Mouse (Mus musculus) CH12.LX (cell line): ENCODE measurements around the gene Ptges. TPM values are rescaled to one million over a fixed set of nuclear protein-coding genes. Genes with fewer than 3 reads are reported as not detected.

ENCODE experiments used
- DNase-seq: peaks from one replicate; pipeline ENCODE4 v3.0.0-alpha.2; 2013; ENCODE audit errors: extremely low read depth
- H3K27ac ChIP-seq: 2 replicates; pipeline ENCODE4 v1.5.1; 2012; ENCODE audit warnings: low read depth, mild to moderate bottlenecking, control low read depth, moderate library complexity; ENCODE audit not compliant: insufficient read depth
- H3K27me3 ChIP-seq: replicated peaks from 2 replicates; pipeline ENCODE3; 2012; ENCODE audit warnings: inconsistent platforms
- H3K36me3 ChIP-seq, 2 experiments: replicated peaks in 1 of 2; 2 replicates each; pipeline versions ENCODE3 to v1.6.1; 2012; ENCODE audit warnings: inconsistent platforms in 1 of 2, low read length in 1 of 2, mild to moderate bottlenecking in 1 of 2, mixed read lengths in 1 of 2, moderate library complexity in 1 of 2; ENCODE audit not compliant: control insufficient read depth in 1 of 2, insufficient read depth in 1 of 2
- H3K4me1 ChIP-seq, 2 experiments: 2 replicates each; pipeline ENCODE4 v1.6.1; 2012; ENCODE audit warnings: inconsistent platforms in 1 of 2, moderate library complexity in 1 of 2; ENCODE audit not compliant: insufficient read depth in 2 of 2, control insufficient read depth in 1 of 2
- H3K4me2 ChIP-seq: 2 replicates; pipeline ENCODE4 v1.6.1; 2012; ENCODE audit warnings: low read depth, mild to moderate bottlenecking, control low read depth; ENCODE audit not compliant: poor library complexity, insufficient read depth, severe bottlenecking
- H3K4me3 ChIP-seq, 3 experiments: fragments of 150-350 bp in 1 of 3; sonication (generic) in 1 of 3; replicated peaks in 1 of 3; 2 replicates each; pipeline versions ENCODE3 to v1.5.1; 2011 to 2012; ENCODE audit warnings: low read depth in 2 of 3, low read length in 2 of 3, mild to moderate bottlenecking in 2 of 3, moderate library complexity in 2 of 3, control low read depth in 1 of 3, improper control_type of control experiment in 1 of 3, inconsistent platforms in 1 of 3, mixed read lengths in 1 of 3; ENCODE audit not compliant: poor library complexity in 1 of 3
- H3K79me2 ChIP-seq: replicated peaks from 2 replicates; pipeline ENCODE4 v1.6.1; 2012; ENCODE audit warnings: mild to moderate bottlenecking, moderate library complexity; ENCODE audit not compliant: control insufficient read depth, poor library complexity, insufficient read depth, severe bottlenecking; ENCODE audit errors: extremely low read depth
- H3K9ac ChIP-seq: 2 replicates; pipeline ENCODE4 v1.6.1; 2012; ENCODE audit warnings: low read depth, mild to moderate bottlenecking, control low read depth, moderate library complexity; ENCODE audit not compliant: insufficient read depth
- H3K9me3 ChIP-seq: replicated peaks from 2 replicates; pipeline ENCODE3; 2012; ENCODE audit warnings: low read length, inconsistent platforms, mixed read lengths
- CTCF ChIP-seq, 2 experiments: IDR thresholded peaks in 1 of 2; conservative IDR thresholded peaks in 1 of 2; 2 replicates each; pipeline ENCODE4 v1.5.1; 2011 to 2012; ENCODE audit warnings: low read depth in 2 of 2, low read length in 2 of 2, improper control_type of control experiment in 1 of 2, inconsistent platforms in 1 of 2, mild to moderate bottlenecking in 1 of 2, moderate library complexity in 1 of 2
- ELF1 ChIP-seq: IDR thresholded peaks from 2 replicates; pipeline ENCODE4 v1.6.1; 2014; ENCODE audit warnings: low read depth, mild to moderate bottlenecking, inconsistent platforms, low read length, improper control_type of control experiment
- GABPA ChIP-seq: IDR thresholded peaks from 2 replicates; pipeline ENCODE4 v1.6.1; 2012; ENCODE audit warnings: low read depth, low read length, improper control_type of control experiment, inconsistent platforms; ENCODE audit not compliant: insufficient replicate concordance
- HCFC1 ChIP-seq: IDR thresholded peaks from 2 replicates; pipeline ENCODE4 v1.6.1; 2012; ENCODE audit warnings: low read depth, mild to moderate bottlenecking, inconsistent platforms, low read length, improper control_type of control experiment
- JUN ChIP-seq: IDR thresholded peaks from 2 replicates; pipeline ENCODE4 v1.6.1; 2011; ENCODE audit warnings: low read depth, mild to moderate bottlenecking, low read length, improper control_type of control experiment, moderate library complexity; ENCODE audit not compliant: insufficient read depth
- MEF2A ChIP-seq: IDR thresholded peaks from 2 replicates; pipeline ENCODE4 v1.6.1; 2014; ENCODE audit warnings: low read depth, mild to moderate bottlenecking, inconsistent platforms, low read length, improper control_type of control experiment, borderline replicate concordance
- MXI1 ChIP-seq: IDR thresholded peaks from 2 replicates; pipeline ENCODE4 v1.6.1; 2011; ENCODE audit warnings: mild to moderate bottlenecking, low read depth, low read length, improper control_type of control experiment
- MYC ChIP-seq: IDR thresholded peaks from 2 replicates; pipeline ENCODE4 v1.6.1; 2011; ENCODE audit warnings: low read depth, mild to moderate bottlenecking, improper control_type of control experiment, low read length
- NELFE ChIP-seq: IDR thresholded peaks from 2 replicates; pipeline ENCODE4 v1.6.1; 2011; ENCODE audit warnings: low read depth, low read length, improper control_type of control experiment
- PAX5 ChIP-seq: IDR thresholded peaks from 2 replicates; pipeline ENCODE4 v1.6.1; 2012; ENCODE audit warnings: low read length, inconsistent platforms, mixed read lengths
- POLR2A ChIP-seq: IDR thresholded peaks from 2 replicates; pipeline ENCODE4 v1.6.1; 2011; ENCODE audit warnings: low read depth, mild to moderate bottlenecking, improper control_type of control experiment, low read length
- RAD21 ChIP-seq: IDR thresholded peaks from 2 replicates; pipeline ENCODE4 v1.6.1; 2011; ENCODE audit warnings: low read depth, mild to moderate bottlenecking, low read length, improper control_type of control experiment, moderate library complexity
- RCOR1 ChIP-seq: conservative IDR thresholded peaks from 2 replicates; pipeline ENCODE4 v1.6.1; 2012; ENCODE audit warnings: low read depth, mild to moderate bottlenecking, inconsistent platforms, low read length, improper control_type of control experiment
- SIN3A ChIP-seq: IDR thresholded peaks from 2 replicates; pipeline ENCODE4 v1.6.1; 2012; ENCODE audit warnings: low read length, improper control_type of control experiment, inconsistent platforms
- TCF12 ChIP-seq: IDR thresholded peaks from 2 replicates; pipeline ENCODE4 v1.6.1; 2014; ENCODE audit warnings: low read depth, mild to moderate bottlenecking, inconsistent platforms, low read length, improper control_type of control experiment
- UBTF ChIP-seq: IDR thresholded peaks from 2 replicates; pipeline ENCODE4 v1.6.1; 2012; ENCODE audit warnings: low read depth, mild to moderate bottlenecking, inconsistent platforms, low read length, improper control_type of control experiment, moderate library complexity
- USF2 ChIP-seq: conservative IDR thresholded peaks from 2 replicates; pipeline ENCODE4 v1.6.1; 2011; ENCODE audit warnings: low read depth, low read length, improper control_type of control experiment
- ZKSCAN1 ChIP-seq: IDR thresholded peaks from 2 replicates; pipeline ENCODE4 v1.6.1; 2012; ENCODE audit warnings: low read depth, inconsistent platforms, low read length, improper control_type of control experiment, borderline replicate concordance
- ZMIZ1 ChIP-seq: IDR thresholded peaks from 2 replicates; pipeline ENCODE4 v1.6.1; 2012; ENCODE audit warnings: low read depth, mild to moderate bottlenecking, inconsistent platforms, low read length, improper control_type of control experiment
- ZNF384 ChIP-seq: IDR thresholded peaks from 2 replicates; pipeline ENCODE4 v1.6.1; 2012; ENCODE audit warnings: low read depth, low read length, improper control_type of control experiment, inconsistent platforms
- dilution Hi-C: fragments of 300-500 bp; cut with MboI; formaldehyde crosslinking; loops from 2 replicates; pipeline ENCODE4 v1.14.3; 2020; ENCODE audit warnings: low sequenced_read_pairs; ENCODE audit not compliant: extremely low pct_unique_long_range_greater_than_20kb, extremely low pct_ligation_motif_present
- in situ Hi-C: fragments of 300-500 bp; cut with MboI; formaldehyde crosslinking; loops from 3 replicates; pipeline ENCODE4 v1.14.3; 2019; ENCODE audit warnings: low sequenced_read_pairs, low pct_ligation_motif_present, low pct_unique_long_range_greater_than_20kb, mixed read lengths
- polyA plus RNA-seq: library from polyadenylated mRNA; unstranded; fragments of >175 nt; gene quantifications from 2 replicates; pipeline ENCODE4 v1.2.1, GENCODE M21; 2012; ENCODE audit warnings: low read depth; ENCODE audit not compliant: insufficient read length
- total RNA-seq, 2 experiments: library from RNA; depleted of rRNA; stranded (reverse); fragments of 300-350 nt in 1 of 2; fragments of >200 nt in 1 of 2; gene quantifications; 2 replicates each; pipeline ENCODE4 v1.2.3; 2012 to 2014

The Ptges gene
- total and polyA plus RNA-seq, 3 experiments, result 0.04 to 0.09 TPM; not detected in 1

DNA sequence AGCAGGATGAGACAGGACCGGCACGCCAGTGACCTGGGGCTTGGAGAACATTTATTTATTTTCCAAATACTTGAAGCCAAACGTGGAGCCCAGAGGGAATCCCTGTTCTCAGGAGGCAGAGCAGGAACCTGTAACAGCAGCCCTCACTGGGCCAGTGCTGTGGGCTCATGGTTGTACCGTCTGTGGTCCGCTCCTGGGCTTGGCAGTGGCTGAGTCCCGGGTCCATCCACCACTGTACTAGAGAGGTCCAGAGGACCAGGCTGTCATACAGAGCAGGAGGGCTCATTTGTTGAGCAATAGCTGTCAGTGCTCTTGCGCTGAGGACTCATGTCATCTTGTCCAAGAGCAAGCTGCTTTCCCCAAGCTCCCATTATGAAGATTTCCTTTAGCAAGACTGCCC is 54.6 kb downstream of the Ptges start:
- Histone ChIP-seq H3K27me3 (peaks cover 88% of the 10 kb centered on the region), H3K9me3 (no peaks in the 10 kb centered on the region), H3K36me3 (no peaks in the 10 kb centered on the region), H3K79me2 (no peaks in the 10 kb centered on the region), H3K4me3 (no peak overlapping the region), H3K4me2 (no peak overlapping the region), H3K4me1 (peaks cover 0 to 8% of the 10 kb centered on the region in 2 experiments; a peak in 3 of 4 replicates), H3K9ac (no peak overlapping the region), H3K27ac (no peak overlapping the region)
- in situ Hi-C loops (no loop called here), dilution Hi-C loops (no loop called here)
- no peak for DNase-seq
- no peak for TF ChIP-seq MEF2A
- TF ChIP-seq ZNF384, result no peak
- no peak for TF ChIP-seq ELF1
- TF ChIP-seq TCF12, result no peak
- no peak for TF ChIP-seq UBTF
- no peak for TF ChIP-seq POLR2A

DNA sequence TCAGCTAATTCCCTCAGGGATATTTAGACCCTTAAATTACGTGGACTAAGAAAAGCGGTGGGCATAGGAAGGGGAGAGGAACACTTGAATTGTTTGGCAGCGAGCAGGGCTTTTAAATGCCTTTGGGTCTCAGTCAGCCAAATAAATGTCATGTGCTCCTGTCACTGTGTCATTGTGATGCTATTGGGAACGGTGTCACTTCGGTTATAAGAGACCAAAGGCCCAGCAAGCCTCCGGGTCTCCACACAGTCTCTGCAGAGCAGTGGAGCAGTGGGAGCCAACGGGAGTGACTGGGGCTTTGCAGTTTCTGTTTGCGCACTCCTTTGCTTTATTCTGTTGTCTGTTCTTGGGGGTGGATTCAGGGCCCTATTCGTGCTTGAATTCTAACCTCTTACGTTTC is 55.2 kb downstream of the Ptges start:
- H3K9ac ChIP-seq, result no peak overlapping the region
- dilution Hi-C loops, result no loop called here
- no peak overlapping the region for H3K27ac ChIP-seq
- no peak overlapping the region for H3K4me3 ChIP-seq
- no peak for DNase-seq
- no peaks in the 10 kb centered on the region for H3K9me3 ChIP-seq
- H3K27me3 ChIP-seq, result peaks cover 89% of the 10 kb centered on the region
- in situ Hi-C loops, result no loop called here
- peaks cover 0 to 8% of the 10 kb centered on the region in 2 experiments; a peak in 3 of 4 replicates for H3K4me1 ChIP-seq
- H3K4me2 ChIP-seq, result no peak overlapping the region
- no peak for TF ChIP-seq ZNF384
- TF ChIP-seq GABPA, result no peak
- TF ChIP-seq PAX5, result no peak
- no peak for TF ChIP-seq ELF1
- no peak for TF ChIP-seq RAD21
- TF ChIP-seq TCF12, result no peak
- TF ChIP-seq NELFE, result no peak
- no peak for TF ChIP-seq MYC
- no peak for TF ChIP-seq SIN3A
- TF ChIP-seq ZKSCAN1, result no peak
- no peak for TF ChIP-seq JUN
- TF ChIP-seq MEF2A, result no peak
- no peak for TF ChIP-seq USF2
- no peak for TF ChIP-seq CTCF (conservative IDR thresholded peaks at IDR 0.05 in 1 of 2, IDR thresholded peaks at IDR 0.05 in 1 of 2; ENCODE audit: low read depth in 2 of 2, low read length in 2 of 2)
- TF ChIP-seq HCFC1, result no peak
- TF ChIP-seq MXI1, result no peak
- TF ChIP-seq ZMIZ1, result no peak
- no peak for TF ChIP-seq RCOR1
- TF ChIP-seq, all 38 proteins: peak for 0
- Histone ChIP-seq H3K79me2 (no peaks in the 10 kb centered on the region), H3K36me3 (no peaks in the 10 kb centered on the region)
